Mouse (Mus musculus) MEL (cell line): ENCODE data around the gene Gm11985. TPM values are rescaled to one million over a fixed set of nuclear protein-coding genes. Genes with fewer than 3 reads are reported as not detected.

ENCODE experiments used
- DNase-seq: peaks from one replicate; pipeline ENCODE4 v3.0.0; 2011; ENCODE audit warnings: low read depth, low spot score
- H3K27ac ChIP-seq: 2 replicates; pipeline ENCODE4 v1.5.1; 2012; ENCODE audit warnings: low read depth, mild to moderate bottlenecking, control low read depth, low read length, moderate library complexity; ENCODE audit not compliant: control insufficient read depth
- H3K27me3 ChIP-seq, 2 experiments: fragments of 150-350 bp in 1 of 2; sonication (generic) in 1 of 2; 2 replicates each; pipeline ENCODE4 v1.6.1; 2012; ENCODE audit warnings: low read length in 2 of 2, mild to moderate bottlenecking in 2 of 2, improper control_type of control experiment in 1 of 2, moderate library complexity in 1 of 2; ENCODE audit not compliant: insufficient read depth in 2 of 2, control insufficient read depth in 1 of 2
- H3K36me3 ChIP-seq, 2 experiments: 2 replicates each; pipeline ENCODE4 v1.6.1; 2012 to 2014; ENCODE audit warnings: low read length in 2 of 2, improper control_type of control experiment in 1 of 2, inconsistent platforms in 1 of 2, mild to moderate bottlenecking in 1 of 2; ENCODE audit not compliant: insufficient read depth in 2 of 2, control insufficient read depth in 1 of 2
- H3K4me1 ChIP-seq, 2 experiments: fragments of 150-350 bp in 1 of 2; sonication (generic) in 1 of 2; 2 replicates each; pipeline ENCODE4 v1.6.1; 2012; ENCODE audit warnings: low read length in 2 of 2, improper control_type of control experiment in 1 of 2, mild to moderate bottlenecking in 1 of 2; ENCODE audit not compliant: insufficient read depth in 2 of 2, control insufficient read depth in 1 of 2
- H3K4me3 ChIP-seq, 2 experiments: fragments of 150-350 bp in 1 of 2; sonication (generic) in 1 of 2; 2 replicates each; pipeline ENCODE4 v1.5.1; 2012; ENCODE audit warnings: low read depth in 2 of 2, low read length in 2 of 2, mild to moderate bottlenecking in 2 of 2, moderate library complexity in 2 of 2, control low read depth in 1 of 2, improper control_type of control experiment in 1 of 2; ENCODE audit not compliant: control insufficient read depth in 1 of 2, insufficient read depth in 1 of 2
- H3K79me2 ChIP-seq: 2 replicates; pipeline ENCODE4 v1.6.1; 2012; ENCODE audit warnings: mild to moderate bottlenecking, low read length, moderate library complexity; ENCODE audit not compliant: control insufficient read depth, poor library complexity, insufficient read depth
- H3K9ac ChIP-seq: 2 replicates; pipeline ENCODE4 v1.6.1; 2012; ENCODE audit warnings: low read depth, mild to moderate bottlenecking, control low read depth, low read length, moderate library complexity; ENCODE audit not compliant: control insufficient read depth, poor library complexity, severe bottlenecking
- H3K9me3 ChIP-seq: fragments of 150-350 bp; sonication (generic); replicated peaks from 2 replicates; pipeline ENCODE4 v1.6.1; 2012; ENCODE audit warnings: mild to moderate bottlenecking, low read length, improper control_type of control experiment, moderate library complexity; ENCODE audit not compliant: insufficient read depth
- BHLHE40 ChIP-seq: IDR thresholded peaks from 2 replicates; pipeline ENCODE4 v1.6.1; 2012; ENCODE audit warnings: low read depth, mild to moderate bottlenecking, inconsistent platforms, low read length, improper control_type of control experiment, borderline replicate concordance
- CHD2 ChIP-seq: IDR thresholded peaks from 2 replicates; pipeline ENCODE4 v1.6.1; 2011; ENCODE audit warnings: low read length, improper control_type of control experiment
- CTCF ChIP-seq, 3 experiments: IDR thresholded peaks in 2 of 3; conservative IDR thresholded peaks in 1 of 3; 2 replicates each; pipeline ENCODE4 v1.5.1; 2011 to 2012; ENCODE audit warnings: low read length in 3 of 3, low read depth in 2 of 3, mild to moderate bottlenecking in 2 of 3, improper control_type of control experiment in 1 of 3, inconsistent platforms in 1 of 3, mixed read lengths in 1 of 3, moderate library complexity in 1 of 3; ENCODE audit not compliant: control insufficient read depth in 1 of 3, insufficient read depth in 1 of 3, poor library complexity in 1 of 3, severe bottlenecking in 1 of 3
- E2F4 ChIP-seq: IDR thresholded peaks from 2 replicates; pipeline ENCODE4 v1.6.1; 2011; ENCODE audit warnings: low read depth, low read length, improper control_type of control experiment, borderline replicate concordance
- ELF1 ChIP-seq: IDR thresholded peaks from 2 replicates; pipeline ENCODE4 v1.6.1; 2014; ENCODE audit warnings: low read depth, mild to moderate bottlenecking, inconsistent platforms, low read length, improper control_type of control experiment, moderate library complexity
- EP300 ChIP-seq, 2 experiments: IDR thresholded peaks; 2 replicates each; pipeline ENCODE4 v1.6.1; 2011; ENCODE audit warnings: improper control_type of control experiment in 2 of 2, low read length in 2 of 2, low read depth in 1 of 2, mild to moderate bottlenecking in 1 of 2
- ETS1 ChIP-seq: IDR thresholded peaks from 2 replicates; pipeline ENCODE4 v1.6.1; 2012; ENCODE audit warnings: low read depth, mild to moderate bottlenecking, inconsistent platforms, low read length, improper control_type of control experiment, moderate library complexity
- GABPA ChIP-seq: IDR thresholded peaks from 2 replicates; pipeline ENCODE4 v1.6.1; 2012; ENCODE audit warnings: low read depth, mild to moderate bottlenecking, inconsistent platforms, low read length, improper control_type of control experiment, moderate library complexity
- GATA1 ChIP-seq: IDR thresholded peaks from 2 replicates; pipeline ENCODE4 v1.6.1; 2011; ENCODE audit warnings: low read depth, low read length, improper control_type of control experiment
- KAT2A ChIP-seq: conservative IDR thresholded peaks from 2 replicates; pipeline ENCODE4 v1.6.1; 2012; ENCODE audit warnings: low read depth, low read length, improper control_type of control experiment, inconsistent platforms
- MAFK ChIP-seq: IDR thresholded peaks from 2 replicates; pipeline ENCODE4 v1.6.1; 2011; ENCODE audit warnings: low read depth, mild to moderate bottlenecking, low read length, improper control_type of control experiment, borderline replicate concordance
- MAX ChIP-seq: IDR thresholded peaks from 2 replicates; pipeline ENCODE4 v1.6.1; 2011; ENCODE audit warnings: low read length, improper control_type of control experiment
- MEF2A ChIP-seq: IDR thresholded peaks from 2 replicates; pipeline ENCODE4 v1.6.1; 2014; ENCODE audit warnings: low read depth, mild to moderate bottlenecking, inconsistent platforms, low read length, improper control_type of control experiment; ENCODE audit not compliant: poor library complexity, insufficient replicate concordance, severe bottlenecking; ENCODE audit errors: extremely low read depth
- MXI1 ChIP-seq: IDR thresholded peaks from 2 replicates; pipeline ENCODE4 v1.6.1; 2011; ENCODE audit warnings: mild to moderate bottlenecking, low read depth, low read length, improper control_type of control experiment
- MYB ChIP-seq: IDR thresholded peaks from 2 replicates; pipeline ENCODE4 v1.6.1; 2011; ENCODE audit warnings: mild to moderate bottlenecking, low read depth, low read length, improper control_type of control experiment
- MYC ChIP-seq: IDR thresholded peaks from 2 replicates; pipeline ENCODE4 v1.6.1; 2011; ENCODE audit warnings: low read depth, mild to moderate bottlenecking, low read length, improper control_type of control experiment, moderate library complexity
- NRF1 ChIP-seq: IDR thresholded peaks from 2 replicates; pipeline ENCODE4 v1.6.1; 2014; ENCODE audit warnings: low read depth, mild to moderate bottlenecking, inconsistent platforms, low read length, improper control_type of control experiment, moderate library complexity; ENCODE audit not compliant: poor library complexity, insufficient read depth, severe bottlenecking
- POLR2AphosphoS5 ChIP-seq: IDR thresholded peaks from 2 replicates; pipeline ENCODE4 v1.6.1; 2012; ENCODE audit warnings: low read depth, borderline replicate concordance, mild to moderate bottlenecking, inconsistent platforms, low read length, moderate library complexity, mixed read lengths
- RAD21 ChIP-seq: IDR thresholded peaks from 2 replicates; pipeline ENCODE4 v1.6.1; 2011; ENCODE audit warnings: mild to moderate bottlenecking, low read depth, low read length, improper control_type of control experiment
- RCOR1 ChIP-seq: IDR thresholded peaks from 2 replicates; pipeline ENCODE4 v1.6.1; 2012; ENCODE audit warnings: low read depth, mild to moderate bottlenecking, inconsistent platforms, low read length, improper control_type of control experiment
- SIN3A ChIP-seq: IDR thresholded peaks from 2 replicates; pipeline ENCODE4 v1.6.1; 2012; ENCODE audit warnings: low read length, improper control_type of control experiment, inconsistent platforms
- TAL1 ChIP-seq: IDR thresholded peaks from 2 replicates; pipeline ENCODE4 v1.6.1; 2012; ENCODE audit warnings: mild to moderate bottlenecking, inconsistent platforms, low read length, moderate library complexity, mixed read lengths
- UBTF ChIP-seq: IDR thresholded peaks from 2 replicates; pipeline ENCODE4 v1.6.1; 2012; ENCODE audit warnings: low read depth, mild to moderate bottlenecking, inconsistent platforms, low read length, improper control_type of control experiment, moderate library complexity, borderline replicate concordance; ENCODE audit not compliant: insufficient read depth
- USF1 ChIP-seq: IDR thresholded peaks from 2 replicates; pipeline ENCODE4 v1.6.1; 2014; ENCODE audit warnings: low read depth, mild to moderate bottlenecking, inconsistent platforms, low read length, improper control_type of control experiment, moderate library complexity
- ZKSCAN1 ChIP-seq: IDR thresholded peaks from 2 replicates; pipeline ENCODE4 v1.6.1; 2012; ENCODE audit warnings: low read depth, mild to moderate bottlenecking, inconsistent platforms, low read length, improper control_type of control experiment, moderate library complexity
- ZNF384 ChIP-seq: IDR thresholded peaks from 2 replicates; pipeline ENCODE4 v1.6.1; 2012; ENCODE audit warnings: low read depth, mild to moderate bottlenecking, inconsistent platforms, low read length, improper control_type of control experiment
- polyA plus RNA-seq, 2 experiments: library from polyadenylated mRNA; stranded (reverse) in 1 of 2; unstranded in 1 of 2; fragments of >175 nt in 1 of 2; fragments of >200 nt in 1 of 2; gene quantifications; 2 replicates each; pipeline versions ENCODE4 v1.2.1 to v1.2.4; 2012; ENCODE audit warnings: low replicate concordance in 2 of 2, low read depth in 1 of 2; ENCODE audit not compliant: insufficient read length in 2 of 2, insufficient read depth in 1 of 2, missing spikeins in 1 of 2
- total RNA-seq: library from RNA; depleted of rRNA; stranded (reverse); fragments of 300-350 nt; gene quantifications from 2 replicates; pipeline ENCODE4 v1.2.3, GENCODE M21; 2012

Gm11985 gene
- total and polyA plus RNA-seq, 3 experiments = not detected

DNA sequence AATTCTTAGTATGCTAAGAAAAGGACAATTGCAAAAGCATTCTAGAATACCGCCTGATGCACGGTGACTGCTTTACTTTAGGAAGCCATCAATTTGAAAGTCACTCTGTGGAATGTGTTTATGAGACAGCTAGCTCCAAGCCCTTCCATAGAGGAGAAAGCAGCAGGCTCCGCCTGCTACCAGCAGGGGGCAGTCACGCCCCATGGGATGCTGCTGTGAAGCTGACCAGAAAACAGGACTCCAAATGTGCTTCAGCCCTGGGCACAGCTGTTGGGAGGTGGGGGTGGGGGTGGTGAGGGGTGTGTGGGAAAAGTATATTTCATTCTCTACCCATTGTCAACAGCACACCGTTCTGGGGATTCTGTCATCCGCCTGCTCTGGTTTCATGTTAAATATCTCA is 22.0 kb upstream of the Gm11985 start:
- Histone ChIP-seq H3K79me2 (no peaks in the 10 kb centered on the region), H3K36me3 (no peaks in the 10 kb centered on the region), H3K9ac (no peak overlapping the region), H3K9me3 (no peaks in the 10 kb centered on the region), H3K27ac (no peak overlapping the region), H3K4me1 (no peaks in the 10 kb centered on the region), H3K4me3 (no peak overlapping the region), H3K27me3 (no peaks in the 10 kb centered on the region)
- TF ChIP-seq GABPA (no peak), CTCF (IDR thresholded peaks at IDR 0.05 in 2 of 3, conservative IDR thresholded peaks at IDR 0.05 in 1 of 3; ENCODE audit: control insufficient read depth in 1 of 3, insufficient read depth in 1 of 3, low read depth in 2 of 3, low read length in 3 of 3, poor library complexity in 1 of 3, severe bottlenecking in 1 of 3) (peak; percentile 37 to 70 (median 43)), RAD21 (peak; percentile 44), MYC (no peak), UBTF (no peak), SIN3A (no peak), MXI1 (no peak), TAL1 (no peak)
- DNase-seq = peak; percentile 12

- TF ChIP-seq RCOR1 (no peak), TAL1 (no peak), ELF1 (no peak), POLR2AphosphoS5 (no peak), MYB (no peak), BHLHE40 (no peak)
Observed at GRCm38 (mm10) chr11:7203846-7204245, 15.5 kb upstream of the Gm11985 start.

DNA sequence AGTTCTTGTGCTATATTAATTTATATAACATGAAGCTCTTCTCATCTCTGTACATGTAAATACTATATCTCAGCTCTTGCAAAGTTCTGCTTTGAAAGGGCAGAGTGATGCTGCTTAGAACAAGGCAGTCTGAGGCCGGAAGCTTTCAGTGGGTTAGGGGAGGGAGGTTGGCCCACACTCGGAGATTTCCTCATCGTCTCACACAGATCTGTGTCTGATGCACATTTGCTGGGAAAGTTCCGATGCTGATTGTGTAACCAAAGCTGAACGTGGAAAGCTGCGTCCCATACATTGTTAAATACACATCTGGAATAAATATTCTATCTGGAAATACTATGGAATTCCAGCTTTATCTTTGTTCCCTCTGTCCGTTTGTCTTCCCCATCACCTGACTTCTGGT is 13.8 kb upstream of the Gm11985 start:
- H3K36me3 ChIP-seq = no peaks in the 10 kb centered on the region
- no peaks in the 10 kb centered on the region for H3K4me1 ChIP-seq
- TF ChIP-seq MAFK (no peak), POLR2AphosphoS5 (no peak), ETS1 (no peak), USF1 (no peak), MYB (no peak), NRF1 (no peak), MYC (no peak), CHD2 (no peak), EP300 (IDR thresholded peaks at IDR 0.05; ENCODE audit: low read depth in 1 of 2, low read length in 2 of 2) (no peak), KAT2A (no peak), ZNF384 (no peak), MXI1 (no peak), MEF2A (no peak), UBTF (no peak), GABPA (no peak), GATA1 (no peak), ZKSCAN1 (no peak), MAX (no peak), SIN3A (no peak), E2F4 (no peak)
- H3K4me3 ChIP-seq = no peak overlapping the region
- H3K27ac ChIP-seq = no peak overlapping the region
- H3K27me3 ChIP-seq = no peaks in the 10 kb centered on the region
- H3K9ac ChIP-seq = no peak overlapping the region
- no peak for DNase-seq
- H3K79me2 ChIP-seq = no peaks in the 10 kb centered on the region
- no peaks in the 10 kb centered on the region for H3K9me3 ChIP-seq

More at GRCm38 (mm10) chr11:7203846-7204245, 15.5 kb upstream of the Gm11985 start:
- H3K4me1 ChIP-seq = no peaks in the 10 kb centered on the region
- no peaks in the 10 kb centered on the region for H3K79me2 ChIP-seq
- no peak overlapping the region for H3K9ac ChIP-seq
- H3K9me3 ChIP-seq = no peaks in the 10 kb centered on the region
- DNase-seq = no peak
- H3K27ac ChIP-seq = no peak overlapping the region
- H3K27me3 ChIP-seq = no peaks in the 10 kb centered on the region
- no peak overlapping the region for H3K4me3 ChIP-seq
- H3K36me3 ChIP-seq = no peaks in the 10 kb centered on the region
